Mouse (Mus musculus) heart, postnatal 0 days (tissue): ENCODE data around the gene Trim31.

Source experiments
- CTCF ChIP-seq: IDR thresholded peaks from 2 replicates; pipeline ENCODE4 v1.5.1; 2016; ENCODE audit warnings: antibody characterized with exemption, control low read depth, low read depth
- EP300 ChIP-seq: IDR thresholded peaks from 2 replicates; pipeline ENCODE4 v1.6.1; 2016; ENCODE audit warnings: antibody characterized with exemption, low read depth

- TF ChIP-seq CTCF (no peak), EP300 (no peak)
Measured at GRCm38 (mm10) chr17:36893387-36893786, 4.5 kb upstream of the Trim31 start.
